In the genomic region with DNA sequence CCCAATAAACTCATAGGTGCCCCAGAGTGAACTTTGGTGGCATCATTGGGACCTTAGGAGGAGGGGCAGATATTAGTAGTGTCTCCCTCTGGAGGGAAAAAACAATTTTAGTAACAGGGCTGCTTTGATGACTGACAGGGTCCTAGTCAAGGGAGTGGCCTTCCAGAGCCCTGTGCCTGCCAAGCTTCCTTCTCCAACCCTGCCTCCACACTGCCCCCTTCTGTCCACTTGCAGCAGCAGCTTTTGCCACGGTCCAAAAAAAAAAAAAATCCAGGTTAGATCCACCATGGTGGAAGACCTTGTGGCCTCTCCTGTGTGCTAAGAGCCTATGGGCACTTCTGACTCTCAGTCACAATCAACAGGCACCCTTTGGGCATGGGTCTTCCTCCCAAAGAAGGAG, we compare ENCODE assay signal across 8 mouse cellular contexts. TPM values are rescaled to one million over a fixed set of nuclear protein-coding genes. Genes with fewer than 3 reads are reported as not detected.
DNase-seq lines count a peak whose midpoint lies in the region; ATAC-seq lines count a peak whose summit lies in the region.

No protein-coding gene starts in this region.

- peak; percentile 24 for ATAC-seq in monocyte, adult 5-6 weeks (replicated peaks; ENCODE audit: insufficient number of reproducible peaks, low FRiP score, low TSS enrichment, poor library complexity, severe bottlenecking)
- no peak for ATAC-seq in frontal cortex, adult (ENCODE audit: low TSS enrichment)

- intact Hi-C loops in heart, postnatal 25 days (cut with DNase I): loop anchor here (5.0 to 10.0 kb wide), 3 partner anchors 69 to 259 kb away; no protein-coding TSS in a partner anchor

- DNase-seq in heart, adult 8-10 months (ENCODE audit: low spot score): peak; percentile 65
- DNase-seq in heart, postnatal 25 days (ENCODE audit: low spot score): no peak
- DNase-seq in 416B (ENCODE audit: low read depth) (peak; percentile 83), R1 (ENCODE audit: low read depth, low spot score) (peak; percentile 81)
- peak; percentile 46 for DNase-seq in embryo, embryonic 11.5 days (ENCODE audit: low read depth, low spot score)
- DNase-seq in kidney, postnatal 10 days: peak; percentile 79

RNA-seq across cellular contexts. Expression of a gene that starts 7.6 kb away (rescaled TPM):
- total RNA-seq in heart, adult 8-10 months (2022): 10 to 100 TPM; 30.5 to 36.5 (median 33.8) TPM
- 10 to 100 TPM; 20.5 to 21.3 TPM for total RNA-seq in heart, postnatal 25 days (2021)
- 45.7 to 67.3 TPM (median 62.2 TPM) in 3 replicates for total RNA-seq in monocyte, adult 5-6 weeks (2017)

RNA-seq across cellular contexts. Expression of a gene that starts 21.0 kb away (rescaled TPM):
- total RNA-seq in heart, adult 8-10 months (2022): not detected
- total RNA-seq in heart, postnatal 25 days (2021): not detected
- not detected in 3 replicates for total RNA-seq in monocyte, adult 5-6 weeks (2017)

RNA-seq across cellular contexts. Expression of a gene that starts 32.8 kb away (rescaled TPM):
- 1 to 10 TPM; 6.1 to 7.7 (median 6.9) TPM for total RNA-seq in heart, adult 8-10 months (2022)
- total RNA-seq in heart, postnatal 25 days (2021): 1 to 10 TPM; 5.8 to 6.4 TPM
- total RNA-seq in monocyte, adult 5-6 weeks (2017): 7.9 to 12.5 TPM (median 12.3 TPM) in 3 replicates
